Mouse (Mus musculus): ENCODE measurements around the gene Wnt10b. TPM values are rescaled to one million over a fixed set of nuclear protein-coding genes. Genes with fewer than 3 reads are reported as not detected.

Wnt10b gene
- polyA plus RNA-seq, 1 experiment = 14.5 TPM

- H3K27me3 ChIP-seq (ENCODE audit: control insufficient read depth, insufficient read depth, insufficient read length) = peaks cover 59% of the 10 kb centered on the region
- H3K79me2 ChIP-seq (ENCODE audit: control insufficient read depth, insufficient read depth) = no peaks in the 10 kb centered on the region
- H3ac ChIP-seq (ENCODE audit: control insufficient read depth, insufficient read length, low read depth) = no peak overlapping the region
- H3K79me3 ChIP-seq (ENCODE audit: low read depth) = no peaks in the 10 kb centered on the region
- TF ChIP-seq CTCF (IDR thresholded peaks at IDR 0.05; ENCODE audit: control insufficient read depth, insufficient read depth, insufficient read length) = no peak
- no peak for TF ChIP-seq MAX (IDR thresholded peaks at IDR 0.05)
- no peak for TF ChIP-seq MYOG (IDR thresholded peaks at IDR 0.05; ENCODE audit: control insufficient read depth, extremely low read depth, insufficient read length)
- TF ChIP-seq CEBPB (IDR thresholded peaks at IDR 0.05; ENCODE audit: low read depth) = no peak
- TF ChIP-seq MYOD1 (IDR thresholded peaks at IDR 0.05; ENCODE audit: control insufficient read depth, insufficient read length, low read depth) = no peak
- no peak for TF ChIP-seq FOSL1 (IDR thresholded peaks at IDR 0.05; ENCODE audit: insufficient read depth, low read length, poor library complexity, severe bottlenecking)
- TF ChIP-seq USF1 (IDR thresholded peaks at IDR 0.05; ENCODE audit: low read depth) = no peak
- H3K4me3 ChIP-seq (ENCODE audit: insufficient read depth, poor library complexity, severe bottlenecking) = no peak overlapping the region
- no peaks in the 10 kb centered on the region for H3K36me3 ChIP-seq (ENCODE audit: control insufficient read depth, insufficient read depth)
Measured at GRCm38 (mm10) chr15:98792233-98793020, 14.5 kb upstream of the Wnt10b start.

- no peak overlapping the region for H3K4me3 ChIP-seq (ENCODE audit: insufficient read depth, poor library complexity, severe bottlenecking)
- H3K36me3 ChIP-seq (ENCODE audit: control insufficient read depth, insufficient read depth) = no peaks in the 10 kb centered on the region
Measured at GRCm38 (mm10) chr15:98791771-98792170, 13.8 kb upstream of the Wnt10b start.

GRCm38 (mm10) chr15:98791221-98791620 is 13.3 kb upstream of the Wnt10b start:
- Histone ChIP-seq H3ac (ENCODE audit: control insufficient read depth, insufficient read length, low read depth) (no peak overlapping the region), H3K27me3 (ENCODE audit: control insufficient read depth, insufficient read depth, insufficient read length) (peaks cover 51% of the 10 kb centered on the region), H3K4me3 (ENCODE audit: insufficient read depth, poor library complexity, severe bottlenecking) (no peak overlapping the region), H3K36me3 (ENCODE audit: control insufficient read depth, insufficient read depth) (no peaks in the 10 kb centered on the region), H3K79me2 (ENCODE audit: control insufficient read depth, insufficient read depth) (no peaks in the 10 kb centered on the region), H3K79me3 (ENCODE audit: low read depth) (no peaks in the 10 kb centered on the region)
- TF ChIP-seq MYOG (IDR thresholded peaks at IDR 0.05; ENCODE audit: control insufficient read depth, extremely low read depth, insufficient read length) = no peak
- no peak for TF ChIP-seq MAX (IDR thresholded peaks at IDR 0.05)
- TF ChIP-seq FOSL1 (IDR thresholded peaks at IDR 0.05; ENCODE audit: insufficient read depth, low read length, poor library complexity, severe bottlenecking) = no peak
- no peak for TF ChIP-seq MYOD1 (IDR thresholded peaks at IDR 0.05; ENCODE audit: control insufficient read depth, insufficient read length, low read depth)
- TF ChIP-seq USF1 (IDR thresholded peaks at IDR 0.05; ENCODE audit: low read depth) = no peak

More at GRCm38 (mm10) chr15:98791771-98792170, 13.8 kb upstream of the Wnt10b start:
- Histone ChIP-seq H3ac (ENCODE audit: control insufficient read depth, insufficient read length, low read depth) (no peak overlapping the region), H3K79me3 (ENCODE audit: low read depth) (no peaks in the 10 kb centered on the region), H3K79me2 (ENCODE audit: control insufficient read depth, insufficient read depth) (no peaks in the 10 kb centered on the region), H3K27me3 (ENCODE audit: control insufficient read depth, insufficient read depth, insufficient read length) (peaks cover 57% of the 10 kb centered on the region)
- TF ChIP-seq MYOD1 (IDR thresholded peaks at IDR 0.05; ENCODE audit: control insufficient read depth, insufficient read length, low read depth) (no peak), USF1 (IDR thresholded peaks at IDR 0.05; ENCODE audit: low read depth) (no peak), MAX (IDR thresholded peaks at IDR 0.05) (no peak), FOSL1 (IDR thresholded peaks at IDR 0.05; ENCODE audit: insufficient read depth, low read length, poor library complexity, severe bottlenecking) (no peak), CEBPB (IDR thresholded peaks at IDR 0.05; ENCODE audit: low read depth) (no peak), MYOG (IDR thresholded peaks at IDR 0.05; ENCODE audit: control insufficient read depth, extremely low read depth, insufficient read length) (no peak), CTCF (IDR thresholded peaks at IDR 0.05; ENCODE audit: control insufficient read depth, insufficient read depth, insufficient read length) (no peak)

- H3K27me3 ChIP-seq (ENCODE audit: control insufficient read depth, insufficient read depth, insufficient read length) = peaks cover 48% of the 10 kb centered on the region
- no peak overlapping the region for H3K4me3 ChIP-seq (ENCODE audit: insufficient read depth, poor library complexity, severe bottlenecking)
- H3K79me3 ChIP-seq (ENCODE audit: low read depth) = no peaks in the 10 kb centered on the region
- no peaks in the 10 kb centered on the region for H3K79me2 ChIP-seq (ENCODE audit: control insufficient read depth, insufficient read depth)
- H3ac ChIP-seq (ENCODE audit: control insufficient read depth, insufficient read length, low read depth) = peak overlapping the region; percentile 6
- H3K36me3 ChIP-seq (ENCODE audit: control insufficient read depth, insufficient read depth) = no peaks in the 10 kb centered on the region
- TF ChIP-seq MAX (IDR thresholded peaks at IDR 0.05) (no peak), USF1 (IDR thresholded peaks at IDR 0.05; ENCODE audit: low read depth) (no peak), CEBPB (IDR thresholded peaks at IDR 0.05; ENCODE audit: low read depth) (no peak), CTCF (IDR thresholded peaks at IDR 0.05; ENCODE audit: control insufficient read depth, insufficient read depth, insufficient read length) (no peak), MYOD1 (IDR thresholded peaks at IDR 0.05; ENCODE audit: control insufficient read depth, insufficient read length, low read depth) (no peak)
Measured at GRCm38 (mm10) chr15:98790761-98791160, 12.8 kb upstream of the Wnt10b start.

GRCm38 (mm10) chr15:98789661-98790535 is 11.9 kb upstream of the Wnt10b start, which contains the start of gene Wnt1:
Wnt1 (plus strand) TSS chr15:98789857.
- no peaks in the 10 kb centered on the region for H3K79me2 ChIP-seq (ENCODE audit: control insufficient read depth, insufficient read depth)
- peaks cover 44% of the 10 kb centered on the region for H3K27me3 ChIP-seq (ENCODE audit: control insufficient read depth, insufficient read depth, insufficient read length)
- peak within 1 kb of the TSS; percentile 62 for H3ac ChIP-seq (ENCODE audit: control insufficient read depth, insufficient read length, low read depth)
- H3K4me3 ChIP-seq (ENCODE audit: insufficient read depth, poor library complexity, severe bottlenecking) = no peak within 1 kb of the TSS
- H3K36me3 ChIP-seq (ENCODE audit: control insufficient read depth, insufficient read depth) = no peaks in the 10 kb centered on the region
- no peak for TF ChIP-seq FOSL1 (IDR thresholded peaks at IDR 0.05; ENCODE audit: insufficient read depth, low read length, poor library complexity, severe bottlenecking)
- TF ChIP-seq USF1 (IDR thresholded peaks at IDR 0.05; ENCODE audit: low read depth) = no peak
- no peak for TF ChIP-seq MAX (IDR thresholded peaks at IDR 0.05)
- no peak for TF ChIP-seq MYOG (IDR thresholded peaks at IDR 0.05; ENCODE audit: control insufficient read depth, extremely low read depth, insufficient read length)
- TF ChIP-seq CTCF (IDR thresholded peaks at IDR 0.05; ENCODE audit: control insufficient read depth, insufficient read depth, insufficient read length) = peak; percentile 93
- H3K79me3 ChIP-seq (ENCODE audit: low read depth) = no peaks in the 10 kb centered on the region
